Mouse (Mus musculus) kidney, adult 9 months (tissue): ENCODE results near the gene Sbno1.
"Not testable (repeated sequence)": the region's sequence is repeated elsewhere in the genome, so short reads cannot be mapped to it uniquely, and the experiment has no call there.

ENCODE experiments used
- DNase-seq: peaks from one replicate; pipeline ENCODE4 v3.0.0; 2022

The Sbno1 gene

GRCm38 (mm10) chr5:124425412-124426259, at the start of gene Sbno1:
Gene Sbno1 (minus strand): TSS chr5:124426001.
- peak; percentile 96 for DNase-seq

- peak; percentile 66 for DNase-seq
Observed at GRCm38 (mm10) chr5:124470591-124471171, 44.9 kb upstream of the Sbno1 start.

- DNase-seq: no peak
Observed at GRCm38 (mm10) chr5:124469486-124469885, 43.7 kb upstream of the Sbno1 start.

GRCm38 (mm10) chr5:124468365-124468764, 42.6 kb upstream of the Sbno1 start:
- DNase-seq: no peak

DNA sequence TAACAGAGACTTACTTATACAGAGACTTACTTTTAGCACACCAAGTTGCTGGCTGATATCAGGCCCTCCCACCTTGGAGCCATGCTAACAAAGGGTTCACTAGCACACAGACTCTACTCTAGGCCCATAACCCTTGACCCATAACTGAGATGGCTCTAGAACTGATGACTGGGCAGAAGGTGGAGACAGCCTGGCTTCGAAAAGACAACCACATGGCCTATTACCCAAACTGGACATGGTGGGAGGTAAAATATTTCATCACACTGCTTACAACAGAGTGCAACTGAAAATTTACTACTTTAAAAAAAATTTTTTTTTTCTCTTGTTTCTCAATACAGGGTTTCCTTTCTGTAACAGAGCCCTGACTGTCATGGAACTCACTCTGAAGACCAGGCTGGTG, 42.0 kb upstream of the Sbno1 start:
- DNase-seq: peak; percentile 49

DNA sequence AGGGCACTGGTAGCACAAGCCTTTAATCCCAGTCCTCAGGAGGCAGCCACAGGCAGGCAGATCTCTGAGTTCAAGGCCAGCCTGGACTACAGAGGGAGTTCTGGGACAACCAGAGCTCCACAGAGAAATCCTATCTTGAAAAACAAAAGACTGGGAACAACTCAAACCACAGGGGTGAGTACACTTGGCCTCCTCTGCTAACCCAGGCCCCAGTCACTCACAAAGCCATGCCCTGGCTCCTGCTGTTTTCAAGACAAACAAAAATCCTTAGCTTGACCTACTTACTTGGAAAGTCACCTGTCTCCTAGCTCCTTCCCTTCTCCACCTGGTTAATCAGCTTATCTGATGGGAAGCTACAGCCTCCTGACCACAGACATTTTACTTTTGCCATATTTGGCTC, 39.1 kb upstream of the Sbno1 start:
- no peak for DNase-seq

DNA sequence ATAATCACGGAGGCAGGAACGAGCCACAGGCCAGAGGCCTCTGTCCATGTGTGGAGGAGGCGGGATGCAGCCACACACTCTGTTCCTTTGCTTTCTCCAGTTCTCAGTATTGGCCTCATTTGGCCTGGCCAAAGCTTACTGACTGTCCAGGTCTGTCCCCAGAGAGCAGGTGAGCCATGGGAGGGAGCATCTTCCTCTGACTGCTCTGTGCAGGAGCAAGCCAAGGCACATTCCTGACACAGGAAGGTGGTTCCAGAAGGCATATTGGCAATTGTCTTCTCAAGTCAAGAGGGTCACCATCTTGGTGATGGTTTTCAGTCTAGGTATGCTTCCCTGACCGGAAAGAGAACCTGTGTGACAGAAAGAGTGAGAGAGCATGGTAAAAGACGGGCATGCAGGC, 37.7 kb upstream of the Sbno1 start:
- DNase-seq: no peak

- DNase-seq: no peak
Observed at GRCm38 (mm10) chr5:124462297-124463025, 36.7 kb upstream of the Sbno1 start.

GRCm38 (mm10) chr5:124460922-124461321, 35.1 kb upstream of the Sbno1 start:
- not testable (repeated sequence) for DNase-seq

GRCm38 (mm10) chr5:124456762-124457161, 31.0 kb upstream of the Sbno1 start:
- DNase-seq: no peak

GRCm38 (mm10) chr5:124454082-124454419, 28.2 kb upstream of the Sbno1 start:
- no peak for DNase-seq

GRCm38 (mm10) chr5:124453339-124454081, 27.7 kb upstream of the Sbno1 start:
- peak; percentile 89 for DNase-seq

- DNase-seq: peak; percentile 79
Observed at GRCm38 (mm10) chr5:124452494-124453228, 26.9 kb upstream of the Sbno1 start.

DNA sequence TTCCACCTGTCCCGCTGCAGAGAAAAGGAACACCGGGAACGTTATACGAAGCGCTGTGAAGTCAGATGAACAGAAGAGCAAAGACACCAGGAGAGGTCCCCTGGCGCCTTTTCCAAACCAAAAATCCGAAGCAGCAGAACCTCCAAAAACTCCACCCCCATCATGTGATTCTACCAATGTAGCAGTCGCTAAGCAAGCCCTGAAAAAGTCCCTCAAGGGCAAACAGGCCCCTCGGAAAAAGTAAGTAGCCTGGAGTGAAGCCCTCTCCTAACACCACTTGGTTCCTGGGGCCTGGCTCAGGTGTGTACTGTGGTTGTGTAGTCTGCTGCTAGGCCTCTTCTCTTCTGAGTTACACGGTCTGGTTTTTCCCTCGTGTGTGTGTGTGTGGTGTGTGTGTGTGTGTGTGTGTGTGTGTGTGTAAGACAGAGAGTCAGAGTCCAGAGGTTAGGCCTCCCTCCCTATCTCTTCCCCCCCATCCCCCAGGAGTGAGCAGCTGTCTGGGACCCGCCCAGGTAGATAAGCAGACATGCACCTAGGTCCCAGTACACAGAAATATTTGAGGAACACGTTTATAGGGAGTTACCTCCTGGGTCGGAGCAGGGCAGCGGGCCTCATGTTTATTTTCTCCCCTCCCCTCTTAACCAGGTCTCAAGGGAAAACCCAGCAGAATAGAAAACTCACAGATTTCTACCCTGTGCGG, 25.0 kb upstream of the Sbno1 start:
- peak; percentile 67 for DNase-seq

DNA sequence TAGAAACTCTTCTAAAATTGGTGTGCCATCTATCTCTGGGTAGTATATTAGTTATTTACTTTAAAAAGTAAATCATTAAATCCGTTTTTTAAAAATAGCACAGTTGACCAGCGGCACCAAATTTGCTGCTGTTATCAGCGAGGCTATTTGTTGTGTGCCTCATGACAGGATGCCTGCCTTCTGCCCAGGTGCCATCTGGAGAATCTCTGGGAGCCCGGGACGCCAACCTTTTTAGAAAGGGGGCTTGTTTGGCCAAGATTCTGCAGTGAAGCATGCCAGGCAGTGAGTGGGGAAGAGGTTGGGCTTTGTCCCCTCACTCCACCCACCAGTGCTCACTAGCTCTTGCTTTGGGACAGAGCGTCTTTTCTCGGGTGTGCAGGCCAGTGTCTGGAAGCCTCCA, 24.2 kb upstream of the Sbno1 start:
- peak; percentile 66 for DNase-seq

DNA sequence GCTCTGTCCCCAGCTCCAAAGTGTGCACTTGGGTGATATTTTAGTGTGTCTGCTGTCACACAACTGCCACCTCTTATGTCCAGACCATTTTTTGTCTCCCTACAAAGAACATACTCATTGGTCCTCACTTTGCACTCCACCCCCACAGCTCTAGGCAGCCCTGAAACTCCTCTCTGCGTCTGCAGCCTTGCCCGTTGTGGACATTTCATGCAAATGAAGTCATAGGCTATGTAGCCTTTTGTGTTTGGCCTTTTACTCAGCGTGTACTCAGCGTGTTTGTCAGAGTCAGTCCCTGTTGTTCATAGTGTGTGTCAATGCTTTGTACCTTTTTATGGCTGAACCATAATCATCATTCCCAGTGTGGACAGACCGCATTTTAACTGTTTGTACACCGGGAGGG, 23.7 kb upstream of the Sbno1 start:
- no peak for DNase-seq

DNA sequence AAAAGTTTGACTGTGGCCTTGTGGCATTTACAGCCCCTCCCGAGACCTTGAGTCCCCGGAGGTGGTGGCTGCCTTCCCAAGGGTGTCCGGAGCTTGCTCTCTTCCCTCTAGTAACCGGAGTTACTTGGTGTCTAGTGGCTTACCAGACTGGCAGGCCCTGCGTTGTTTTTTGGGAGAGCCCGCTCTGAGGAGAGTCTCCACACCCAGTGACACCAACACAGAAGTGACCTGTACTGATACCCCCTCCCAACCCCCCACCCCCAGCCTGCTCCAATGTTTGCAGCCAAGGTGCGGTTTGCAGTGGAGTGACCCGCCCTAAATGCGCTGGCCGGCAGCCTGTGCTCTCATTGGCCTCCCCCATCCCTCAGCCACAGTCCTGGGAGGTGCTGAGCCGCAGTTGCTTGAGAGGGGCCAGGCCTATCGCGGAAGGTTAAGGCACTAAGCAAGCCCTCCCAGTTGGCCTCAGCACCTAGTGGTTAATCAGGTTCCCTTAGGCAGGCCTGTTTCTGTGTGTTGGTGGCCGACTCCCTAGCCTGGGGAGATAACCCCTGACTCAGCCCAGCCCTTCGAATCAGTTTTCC, 20.6 kb upstream of the Sbno1 start:
- DNase-seq: peak; percentile 76

- no peak for DNase-seq
Observed at GRCm38 (mm10) chr5:124445621-124446293, 20.0 kb upstream of the Sbno1 start.

GRCm38 (mm10) chr5:124444661-124445561, 19.1 kb upstream of the Sbno1 start:
- DNase-seq: peak; percentile 87

- no peak for DNase-seq
Observed at GRCm38 (mm10) chr5:124444208-124444607, 18.4 kb upstream of the Sbno1 start.
